Mouse (Mus musculus) c-Kit-positive CD71-positive TER-119-negative erythroid progenitor cells, embryonic 14.5 days (primary cell): ENCODE results near the gene Plcb2.

ENCODE experiments used
- DNase-seq: peaks from one replicate; pipeline ENCODE4 v3.0.0-alpha.2; 2013; ENCODE audit warnings: low read depth

The Plcb2 gene

DNA sequence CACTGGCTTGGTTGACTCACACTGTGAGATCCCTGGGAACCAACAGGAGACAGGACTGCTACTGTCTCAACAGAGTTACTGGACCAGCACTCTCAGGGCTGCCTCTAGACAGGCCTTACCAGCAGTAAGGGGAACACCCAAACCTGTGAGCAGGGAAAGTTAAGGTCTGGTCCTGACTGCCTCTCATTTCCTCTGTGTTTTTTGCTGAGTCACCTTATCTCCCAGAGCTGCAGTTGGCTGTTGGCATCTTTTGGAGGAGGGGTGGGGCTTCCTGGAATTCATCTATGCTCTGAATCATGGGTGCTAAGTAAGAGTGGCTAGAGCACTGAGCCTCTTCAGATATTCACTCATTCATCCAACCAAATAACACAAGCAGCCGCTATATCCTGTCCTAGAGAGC is 69.2 kb downstream of the Plcb2 start:
- peak; percentile 96 for DNase-seq

- peak; percentile 75 for DNase-seq
Observed at GRCm38 (mm10) chr2:118658457-118658856, 69.8 kb downstream of the Plcb2 start.
